Mouse (Mus musculus): ENCODE measurements around the gene Olfr419.

DNA sequence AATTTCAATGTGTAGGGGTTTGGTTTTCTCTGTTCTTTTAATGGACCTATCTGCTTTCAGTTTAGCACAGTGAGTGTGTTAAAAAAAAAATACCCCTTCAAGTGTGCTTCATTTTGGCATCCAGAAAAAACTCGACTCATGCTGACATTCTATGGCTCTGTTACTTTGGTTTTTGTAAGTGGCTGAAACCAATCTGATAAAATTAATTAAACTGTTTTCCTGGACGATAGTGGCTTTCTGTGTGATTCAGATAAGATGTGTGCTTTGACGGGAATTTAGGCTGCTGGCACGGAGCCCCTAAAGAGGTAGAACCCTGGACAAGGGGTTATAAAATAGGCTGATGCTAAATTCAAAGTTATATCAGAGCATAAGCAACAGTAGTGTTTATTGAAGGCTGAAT, 17.3 kb upstream of the Olfr419 start:
- TF ChIP-seq POLR2AphosphoS2 (IDR thresholded peaks at IDR 0.05; ENCODE audit: low read depth, low read length) (no peak), ELF1 (IDR thresholded peaks at IDR 0.05; ENCODE audit: low read depth, low read length) (no peak), MAX (IDR thresholded peaks at IDR 0.05; ENCODE audit: low read length) (no peak), ZC3H11A (IDR thresholded peaks at IDR 0.05; ENCODE audit: low read depth, low read length) (no peak), EP300 (IDR thresholded peaks at IDR 0.05; ENCODE audit: low read length) (no peak), POLR2A (IDR thresholded peaks at IDR 0.05; ENCODE audit: low read depth, low read length) (no peak), RCOR1 (conservative IDR thresholded peaks at IDR 0.05; ENCODE audit: low read depth, low read length) (no peak), MAZ (IDR thresholded peaks at IDR 0.05; ENCODE audit: low read depth, low read length) (no peak), CHD1 (IDR thresholded peaks at IDR 0.05; ENCODE audit: low read depth, low read length) (no peak), SIN3A (IDR thresholded peaks at IDR 0.05; ENCODE audit: low read length) (no peak), CTCF (conservative IDR thresholded peaks at IDR 0.05 in 1 of 2, IDR thresholded peaks at IDR 0.05 in 1 of 2; ENCODE audit: low read depth in 2 of 2, low read length in 2 of 2) (no peak), USF2 (conservative IDR thresholded peaks at IDR 0.05; ENCODE audit: low read depth, low read length) (no peak), UBTF (IDR thresholded peaks at IDR 0.05; ENCODE audit: low read depth, low read length) (no peak), USF1 (IDR thresholded peaks at IDR 0.05; ENCODE audit: low read depth, low read length) (no peak)
